Mouse (Mus musculus): ENCODE results near the gene Gjb6. TPM values are rescaled to one million over a fixed set of nuclear protein-coding genes. Genes with fewer than 3 reads are reported as not detected.

Gene Gjb6
- not detected in 2 replicates for total RNA-seq (2023)

GRCm38 (mm10) chr14:57133161-57133661 lies at the start of gene Gjb6:
Gene Gjb6, minus strand, starts transcription at chr14:57133611.

GRCm38 (mm10) chr14:57115823-57116544 lies 17.4 kb downstream of the Gjb6 start, which contains the start of gene Gm4491:
Gene Gm4491, minus strand, starts transcription at chr14:57115883.

GRCm38 (mm10) chr14:57104106-57105023 lies 29.0 kb downstream of the Gjb6 start, which contains the start of gene Gjb2:
Gene Gjb2, minus strand, starts transcription at chr14:57104702.

Other genes starting within 250 kb of the Gjb6 start
- 47.3 and 67.6 TPM in 2 replicates for gene Zmym2, start 247.0 kb downstream of the Gjb6 start, total RNA-seq (2023)
- not detected in 2 replicates for gene Gja3, start 75.5 kb downstream of the Gjb6 start, total RNA-seq (2023)
- gene Gjb2, start 28.9 kb downstream of the Gjb6 start, total RNA-seq (2023): not detected in 2 replicates
- gene Gm4491, start 17.7 kb downstream of the Gjb6 start, total RNA-seq (2023): not detected in 2 replicates

Measured in neutrophil, adult 65 days (primary cell).